Mouse (Mus musculus) C2C12 (cell line): ENCODE measurements around the gene Thnsl1. TPM values are rescaled to one million over a fixed set of nuclear protein-coding genes. Genes with fewer than 3 reads are reported as not detected.

Experiments used
- H3K27me3 ChIP-seq: one replicate; pipeline ENCODE4 v1.6.1; 2011; ENCODE audit not compliant: control insufficient read depth, insufficient read depth, insufficient read length
- H3K36me3 ChIP-seq: one replicate; pipeline ENCODE4 v1.6.1; 2011; ENCODE audit not compliant: control insufficient read depth, insufficient read depth
- H3K4me3 ChIP-seq: one replicate; pipeline ENCODE4 v1.5.1; 2011; ENCODE audit warnings: mild to moderate bottlenecking, control low read depth; ENCODE audit not compliant: poor library complexity, insufficient read depth, severe bottlenecking
- H3K79me2 ChIP-seq: one replicate; pipeline ENCODE4 v1.6.1; 2011; ENCODE audit not compliant: control insufficient read depth, insufficient read depth
- H3K79me3 ChIP-seq: one replicate; pipeline ENCODE4 v1.6.1; 2011; ENCODE audit warnings: low read depth, control low read depth
- H3ac ChIP-seq: one replicate; pipeline ENCODE3; 2011; ENCODE audit warnings: low read depth; ENCODE audit not compliant: control insufficient read depth, insufficient read length
- CEBPB ChIP-seq: IDR thresholded peaks from one replicate; pipeline ENCODE4 v1.6.1; 2011; ENCODE audit warnings: low read depth, mild to moderate bottlenecking, control low read depth, moderate library complexity
- CTCF ChIP-seq: IDR thresholded peaks from one replicate; pipeline ENCODE4 v1.5.1; 2011; ENCODE audit not compliant: control insufficient read depth, insufficient read depth, insufficient read length
- FOSL1 ChIP-seq: IDR thresholded peaks from one replicate; pipeline ENCODE4 v1.8.0; 2011; ENCODE audit warnings: mild to moderate bottlenecking, low read length; ENCODE audit not compliant: poor library complexity, insufficient read depth, severe bottlenecking
- MAX ChIP-seq: IDR thresholded peaks from one replicate; pipeline ENCODE4 v1.6.1; 2011; ENCODE audit warnings: mild to moderate bottlenecking, control low read depth
- MYOD1 ChIP-seq: IDR thresholded peaks from one replicate; pipeline ENCODE4 v1.6.1; 2011; ENCODE audit warnings: low read depth; ENCODE audit not compliant: control insufficient read depth, insufficient read length
- MYOG ChIP-seq: IDR thresholded peaks from one replicate; pipeline ENCODE4 v1.6.1; 2011; ENCODE audit not compliant: control insufficient read depth, insufficient read length; ENCODE audit errors: extremely low read depth
- USF1 ChIP-seq: IDR thresholded peaks from one replicate; pipeline ENCODE4 v1.6.1; 2011; ENCODE audit warnings: low read depth, mild to moderate bottlenecking, control low read depth, moderate library complexity
- polyA plus RNA-seq: library from polyadenylated mRNA; unstranded; fragments of >200 nt; fragmentation: generic; extraction: Trizol; gene quantifications from one replicate; pipeline ENCODE4 v1.2.1, GENCODE M21; 2012; ENCODE audit warnings: missing spikeins

The Thnsl1 gene
- polyA plus RNA-seq, 1 experiment = 1.5 TPM

- peaks cover 3% of the 10 kb centered on the region for H3K27me3 ChIP-seq
- H3K79me3 ChIP-seq = no peaks in the 10 kb centered on the region
- TF ChIP-seq MYOD1 (no peak), CTCF (peak; percentile 89)
- H3K36me3 ChIP-seq = no peaks in the 10 kb centered on the region
- no peak overlapping the region for H3K4me3 ChIP-seq
- no peaks in the 10 kb centered on the region for H3K79me2 ChIP-seq
- H3ac ChIP-seq = no peak overlapping the region
Measured at GRCm38 (mm10) chr2:21261370-21262006, 56.0 kb downstream of the Thnsl1 start.

GRCm38 (mm10) chr2:21264031-21264430 lies 58.5 kb downstream of the Thnsl1 start:
- H3K36me3 ChIP-seq = no peaks in the 10 kb centered on the region
- H3K4me3 ChIP-seq = no peak overlapping the region
- H3ac ChIP-seq = no peak overlapping the region
- peaks cover 3% of the 10 kb centered on the region for H3K27me3 ChIP-seq
- no peaks in the 10 kb centered on the region for H3K79me2 ChIP-seq
- TF ChIP-seq MAX = no peak
- TF ChIP-seq FOSL1 = no peak
- TF ChIP-seq USF1 = no peak
- no peak for TF ChIP-seq CEBPB
- TF ChIP-seq MYOD1 = no peak
- no peak for TF ChIP-seq MYOG
- TF ChIP-seq CTCF = no peak
- H3K79me3 ChIP-seq = no peaks in the 10 kb centered on the region

Other genes starting within 250 kb of the Thnsl1 start
- gene Arhgap21, start 236.8 kb upstream of the Thnsl1 start, polyA plus RNA-seq = 15.9 TPM
- gene Enkur, start 359 bp upstream of the Thnsl1 start, polyA plus RNA-seq = 0.08 TPM
- not detected for gene Gpr158, start 161.8 kb downstream of the Thnsl1 start, polyA plus RNA-seq